Mouse (Mus musculus): ENCODE measurements around the gene Tmem95.

Tmem95 gene

GRCm38 (mm10) chr11:69910781-69911560 lies 33.2 kb upstream of the Tmem95 start:
- no peak for DNase-seq (ENCODE audit: low spot score)

GRCm38 (mm10) chr11:69910177-69910576 lies 32.4 kb upstream of the Tmem95 start:
- DNase-seq (ENCODE audit: low spot score), result no peak

- DNase-seq (ENCODE audit: low spot score), result no peak
Observed at GRCm38 (mm10) chr11:69909174-69909573, 31.4 kb upstream of the Tmem95 start.

- DNase-seq (ENCODE audit: low spot score), result no peak
Observed at GRCm38 (mm10) chr11:69908645-69909044, 30.8 kb upstream of the Tmem95 start.

GRCm38 (mm10) chr11:69904311-69904710 lies 26.5 kb upstream of the Tmem95 start:
- no peak for DNase-seq (ENCODE audit: low spot score)

GRCm38 (mm10) chr11:69902972-69903371 lies 25.2 kb upstream of the Tmem95 start:
- DNase-seq (ENCODE audit: low spot score), result no peak

GRCm38 (mm10) chr11:69901993-69902392 lies 24.2 kb upstream of the Tmem95 start:
- no peak for DNase-seq (ENCODE audit: low spot score)

GRCm38 (mm10) chr11:69901406-69901846 lies 23.6 kb upstream of the Tmem95 start:
- peak; percentile 98 for DNase-seq (ENCODE audit: low spot score)

- DNase-seq (ENCODE audit: low spot score), result peak; percentile 97
Observed at GRCm38 (mm10) chr11:69900471-69901405, 22.9 kb upstream of the Tmem95 start, which contains the start of the genes 2810408A11Rik and Neurl4. Gene 2810408A11Rik (minus strand): TSS chr11:69900987. Gene Neurl4 (plus strand): TSS chr11:69901072.

- peak; percentile 43 for DNase-seq (ENCODE audit: low spot score)
Observed at GRCm38 (mm10) chr11:69899870-69900269, 22.1 kb upstream of the Tmem95 start.

- DNase-seq (ENCODE audit: low spot score), result no peak
Observed at GRCm38 (mm10) chr11:69895291-69895690, 17.5 kb upstream of the Tmem95 start, which contains the start of gene Acap1. Gene Acap1 (minus strand): TSS chr11:69895539.

- DNase-seq (ENCODE audit: low spot score), result no peak
Observed at GRCm38 (mm10) chr11:69894671-69895070, 16.9 kb upstream of the Tmem95 start.

GRCm38 (mm10) chr11:69891482-69891881 lies 13.7 kb upstream of the Tmem95 start:
- DNase-seq (ENCODE audit: low spot score), result no peak

GRCm38 (mm10) chr11:69886907-69887635 lies 9.3 kb upstream of the Tmem95 start:
- DNase-seq (ENCODE audit: low spot score), result no peak

GRCm38 (mm10) chr11:69884663-69885062 lies 6.8 kb upstream of the Tmem95 start:
- no peak for DNase-seq (ENCODE audit: low spot score)

GRCm38 (mm10) chr11:69884240-69884639 lies 6.4 kb upstream of the Tmem95 start:
- DNase-seq (ENCODE audit: low spot score), result no peak

- no peak for DNase-seq (ENCODE audit: low spot score)
Observed at GRCm38 (mm10) chr11:69883527-69884151, 5.8 kb upstream of the Tmem95 start.

GRCm38 (mm10) chr11:69883066-69883465 lies 5.2 kb upstream of the Tmem95 start:
- peak; percentile 41 for DNase-seq (ENCODE audit: low spot score)

GRCm38 (mm10) chr11:69881787-69882670 lies 4.2 kb upstream of the Tmem95 start:
- DNase-seq (ENCODE audit: low spot score), result no peak

- peak; percentile 89 for DNase-seq (ENCODE audit: low spot score)
Observed at GRCm38 (mm10) chr11:69880853-69881603, 3.2 kb upstream of the Tmem95 start, which contains the start of gene Kctd11. Gene Kctd11 (minus strand): TSS chr11:69881406.

Data from embryo, embryonic 10.5 days (tissue).